Mouse (Mus musculus) brain, embryonic 14.5 days (tissue): ENCODE measurements at regions not wholly inside any gene's neighbourhood (a gene's known extent, or its start where the extent isn't known, plus 50 kb on each side); places are given as distances from the start of the nearest gene placed in this dataset.
A peak's percentile ranks its signal among the peaks of the same experiment; 100 is the strongest.

Experiments
- DNase-seq: peaks from one replicate; pipeline ENCODE4 v3.0.0-alpha.2; 2011; ENCODE audit warnings: low read depth
- CTCF ChIP-seq: fragments of 200-500 bp; IDR thresholded peaks from 2 replicates; pipeline ENCODE4 v1.5.1; 2012; ENCODE audit warnings: inconsistent platforms, mild to moderate bottlenecking, moderate library complexity, borderline replicate concordance; ENCODE audit not compliant: insufficient read depth, insufficient read length; ENCODE audit errors: extremely low read depth
- POLR2A ChIP-seq: fragments of 200-500 bp; IDR thresholded peaks from 2 replicates; pipeline ENCODE4 v1.6.1; 2012; ENCODE audit warnings: mild to moderate bottlenecking, inconsistent platforms, borderline replicate concordance; ENCODE audit not compliant: poor library complexity, insufficient read depth, insufficient read length, severe bottlenecking; ENCODE audit errors: extremely low read depth

DNA sequence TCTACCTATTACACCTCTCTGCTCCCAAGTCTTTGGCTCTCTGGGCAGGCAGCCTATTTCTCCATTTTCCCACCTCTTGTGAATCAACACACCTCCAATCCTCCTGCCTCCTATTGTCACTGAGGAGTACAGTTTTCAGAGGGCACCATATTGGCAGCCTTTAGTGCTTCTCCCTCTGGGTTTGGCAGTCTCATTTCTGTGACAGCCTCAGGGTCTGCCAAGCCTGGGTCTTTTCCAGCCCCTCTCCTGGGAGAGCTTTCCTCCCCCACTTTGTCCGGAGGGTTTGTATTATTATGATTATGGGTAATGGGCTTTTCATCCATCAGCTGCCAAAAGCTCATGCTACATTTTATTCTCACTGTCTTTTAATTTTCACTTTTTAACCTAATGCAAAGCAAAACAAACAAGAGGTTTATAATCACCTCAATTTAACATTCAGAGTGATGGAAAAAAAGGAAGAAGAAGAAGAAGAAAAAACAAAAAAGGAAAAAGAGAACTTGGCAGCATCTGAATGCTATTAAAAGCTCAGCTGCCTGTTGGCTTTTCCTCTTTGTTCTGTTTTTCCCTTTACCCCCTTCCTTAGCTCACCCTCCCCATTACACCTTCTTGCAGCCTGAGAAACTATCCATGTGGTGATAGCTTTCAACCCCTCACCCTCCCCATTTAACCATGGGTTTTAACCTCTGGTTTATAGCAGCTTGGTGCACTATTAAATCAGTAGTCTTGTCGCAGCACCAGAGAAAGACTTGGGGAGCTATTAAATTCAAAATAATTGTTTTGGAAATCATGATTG lies 790.5 kb upstream of the Cdh8 start:
- TF ChIP-seq POLR2A (no peak), CTCF (no peak)
- DNase-seq = peak; percentile 89

DNA sequence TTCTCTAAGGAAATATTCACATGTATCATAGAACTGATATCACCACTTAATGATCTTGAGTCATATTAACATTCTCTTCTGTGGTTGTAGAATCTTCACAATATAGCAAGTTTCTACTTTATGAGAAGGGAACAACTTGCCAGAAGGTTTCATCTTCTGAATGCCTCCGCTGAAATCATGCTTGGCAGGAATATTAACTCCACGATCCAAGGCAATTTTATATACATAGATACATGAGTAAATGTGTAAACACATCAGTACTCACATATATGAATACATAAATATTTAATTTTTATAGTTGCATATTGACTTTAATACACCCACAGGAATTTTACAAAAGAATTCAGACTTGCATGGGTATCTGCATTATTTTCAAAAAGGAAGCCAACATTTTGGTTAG lies 777.0 kb upstream of the Cdh8 start:
- DNase-seq = peak; percentile 47
- TF ChIP-seq POLR2A = no peak
- no peak for TF ChIP-seq CTCF

DNA sequence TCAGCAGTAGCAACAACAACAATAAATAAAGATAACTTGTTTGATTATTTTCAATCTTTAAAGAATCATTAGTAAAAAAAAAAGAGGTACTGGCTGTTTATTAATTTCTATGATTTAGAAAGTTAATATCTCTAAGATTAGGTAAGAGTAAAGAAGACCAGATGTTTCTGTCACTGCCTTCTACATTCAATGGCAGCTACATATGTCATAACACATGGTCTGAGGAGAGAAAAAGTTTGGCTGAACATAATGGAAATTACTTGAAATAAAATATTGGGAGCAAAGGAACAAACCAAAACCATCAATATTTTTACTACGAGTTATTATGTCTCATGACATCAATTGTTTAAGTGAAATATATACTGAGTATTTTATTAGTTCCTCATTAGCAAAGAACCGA lies 774.4 kb upstream of the Cdh8 start:
- no peak for DNase-seq
- no peak for TF ChIP-seq CTCF

DNA sequence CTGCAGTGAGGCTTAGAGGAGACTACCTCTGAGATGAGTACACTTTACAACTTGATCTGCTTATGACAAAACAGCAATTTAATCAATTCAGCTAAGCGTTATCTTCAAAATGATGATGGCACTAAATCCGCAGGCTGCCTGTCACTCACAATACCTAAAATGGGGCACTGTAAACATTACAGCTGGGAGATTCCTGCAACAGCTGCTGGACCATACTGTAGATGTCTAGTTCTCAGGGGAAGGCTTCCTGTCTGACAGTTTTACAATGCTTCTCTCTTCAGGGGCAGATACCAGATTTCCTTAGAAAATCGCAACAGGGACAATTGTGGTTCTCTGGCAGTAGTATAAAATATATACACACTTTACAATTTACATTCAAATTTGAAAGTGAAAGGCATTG lies 771.7 kb upstream of the Cdh8 start:
- TF ChIP-seq POLR2A (no peak), CTCF (no peak)
- peak; percentile 56 for DNase-seq

DNA sequence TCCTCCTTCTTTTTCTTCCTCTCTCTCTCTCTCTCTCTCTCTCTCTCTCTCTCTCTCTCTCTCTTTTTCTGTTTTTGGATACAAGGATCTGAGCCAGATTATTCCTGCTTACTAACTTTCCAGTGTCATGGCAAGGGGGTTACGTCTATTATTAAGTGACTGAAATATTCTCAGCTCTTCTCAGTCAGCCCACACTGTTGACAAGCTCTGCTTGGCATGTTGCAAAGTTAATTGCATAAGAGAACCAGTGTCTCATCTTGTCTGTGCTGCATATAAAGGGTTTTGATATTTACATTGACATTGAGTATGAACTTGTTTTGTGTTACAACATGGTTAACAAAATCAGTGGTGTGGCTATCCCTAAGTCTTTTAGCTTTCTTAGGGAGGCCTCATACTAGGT lies 760.2 kb upstream of the Cdh8 start:
- TF ChIP-seq CTCF (no peak), POLR2A (no peak)

DNA sequence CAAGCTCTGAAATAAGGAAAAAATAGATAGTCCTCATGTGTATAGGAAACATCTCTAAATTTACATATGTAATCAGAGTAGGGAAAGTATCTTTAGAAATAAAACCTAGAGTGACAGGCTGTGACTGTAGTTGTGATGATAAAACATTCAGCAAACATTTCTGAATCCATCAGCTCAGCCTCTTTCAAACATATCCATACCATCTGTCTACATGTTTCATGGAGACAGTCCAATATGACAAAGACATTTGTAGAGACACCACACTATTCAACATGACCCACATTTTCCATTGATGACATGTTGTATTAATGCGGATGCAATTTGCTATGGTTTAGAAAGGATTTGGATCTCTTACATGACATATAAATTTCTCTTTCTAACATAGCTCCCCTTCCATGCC lies 729.1 kb upstream of the Cdh8 start:
- TF ChIP-seq POLR2A (no peak), CTCF (no peak)

More for the DNA sequence above, 760.2 kb upstream of the Cdh8 start:
- no peak for DNase-seq

DNA sequence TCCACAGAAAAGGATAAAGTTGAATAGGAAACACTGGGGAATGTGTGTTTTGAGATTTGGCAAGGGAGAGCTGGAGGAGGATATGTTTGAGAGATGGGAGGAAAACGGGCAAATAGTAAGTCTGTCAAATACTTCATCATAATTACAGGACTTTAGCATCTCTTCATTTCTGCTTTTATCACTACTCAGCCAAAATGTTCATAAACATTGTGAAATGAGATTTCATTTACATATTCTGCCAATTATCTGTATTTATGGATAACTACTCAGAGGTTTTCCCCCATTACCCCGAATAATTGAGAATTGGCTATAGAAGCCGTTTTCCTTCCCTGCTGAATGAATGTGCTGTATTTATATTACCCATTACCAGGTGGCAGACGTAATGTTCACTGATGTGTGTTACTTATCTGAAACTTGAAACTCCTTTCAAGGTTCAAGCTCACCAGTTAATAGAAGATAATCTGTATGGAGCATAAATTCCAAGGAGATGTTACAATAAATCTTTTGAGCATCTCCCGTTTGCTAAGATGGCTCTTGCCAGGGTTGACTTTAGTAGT lies 727.9 kb upstream of the Cdh8 start:
- DNase-seq = peak; percentile 59
- TF ChIP-seq CTCF = no peak
- TF ChIP-seq POLR2A = no peak

More for the DNA sequence above, 729.1 kb upstream of the Cdh8 start:
- peak; percentile 64 for DNase-seq

DNA sequence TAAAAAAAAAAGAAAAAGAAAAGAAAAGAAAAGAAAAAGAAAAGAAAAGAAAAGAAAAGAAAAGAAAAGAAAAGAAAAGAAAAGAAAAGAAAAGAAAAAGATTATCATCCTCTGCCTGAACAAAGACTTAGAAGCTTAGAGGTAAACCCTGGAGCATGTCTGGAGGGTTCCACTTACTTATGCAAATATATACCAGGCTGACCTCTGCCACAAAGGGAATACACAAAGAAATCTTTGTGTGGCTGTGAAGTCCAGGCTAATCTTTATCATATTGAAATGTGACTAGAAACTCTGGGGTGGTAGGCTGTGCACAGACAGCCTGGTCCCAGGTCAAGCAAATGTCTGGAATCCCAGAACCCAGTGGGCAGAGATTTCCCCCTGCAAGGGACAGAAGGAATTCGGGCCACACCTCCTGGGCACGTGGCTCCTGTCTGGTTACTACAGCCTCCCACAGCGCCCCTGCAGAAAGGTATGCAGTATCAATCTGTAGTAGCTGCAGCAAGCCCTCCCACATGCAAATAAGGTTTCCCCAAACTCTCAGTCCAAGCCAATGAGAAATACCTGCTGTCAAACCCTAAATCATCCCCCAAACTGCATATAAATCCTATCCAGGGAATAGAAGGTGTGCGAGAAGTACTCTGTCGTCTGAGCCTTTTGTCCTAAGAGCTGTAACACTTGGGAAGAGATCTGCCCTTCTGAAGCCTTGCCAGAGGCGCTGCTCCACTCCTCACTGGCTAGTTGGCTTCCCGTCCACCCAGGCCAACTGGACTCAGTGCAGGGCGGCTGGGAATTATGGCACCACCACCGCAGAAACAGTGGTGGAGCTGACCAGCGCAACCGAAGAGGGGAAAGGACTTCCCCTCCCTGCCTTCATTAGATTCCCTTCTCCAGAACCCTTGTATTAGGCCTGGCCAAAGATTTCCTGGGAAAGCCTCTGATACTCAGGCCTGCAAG lies 688.4 kb upstream of the Cdh8 start:
- DNase-seq = peak; percentile 31
- no peak for TF ChIP-seq POLR2A
- TF ChIP-seq CTCF = no peak

DNA sequence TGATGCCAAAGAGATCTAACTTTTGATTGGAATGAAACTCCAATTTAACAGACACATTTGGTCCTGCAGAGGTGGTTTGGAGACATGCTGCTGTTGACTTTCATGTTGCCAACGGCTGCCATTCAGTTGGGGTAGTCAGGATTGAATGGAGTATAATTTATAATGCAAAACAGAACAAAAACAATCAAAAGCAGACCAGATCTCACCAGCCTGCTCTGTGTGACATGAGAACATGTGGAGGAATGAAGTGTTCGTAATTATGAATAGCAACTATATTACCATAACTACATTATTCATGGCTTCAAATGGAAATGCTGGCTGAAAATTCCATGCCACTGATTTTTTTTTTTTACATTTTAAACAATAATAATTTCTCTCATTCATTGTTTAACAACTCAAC lies 685.7 kb upstream of the Cdh8 start:
- TF ChIP-seq POLR2A = no peak
- no peak for TF ChIP-seq CTCF
- peak; percentile 66 for DNase-seq

DNA sequence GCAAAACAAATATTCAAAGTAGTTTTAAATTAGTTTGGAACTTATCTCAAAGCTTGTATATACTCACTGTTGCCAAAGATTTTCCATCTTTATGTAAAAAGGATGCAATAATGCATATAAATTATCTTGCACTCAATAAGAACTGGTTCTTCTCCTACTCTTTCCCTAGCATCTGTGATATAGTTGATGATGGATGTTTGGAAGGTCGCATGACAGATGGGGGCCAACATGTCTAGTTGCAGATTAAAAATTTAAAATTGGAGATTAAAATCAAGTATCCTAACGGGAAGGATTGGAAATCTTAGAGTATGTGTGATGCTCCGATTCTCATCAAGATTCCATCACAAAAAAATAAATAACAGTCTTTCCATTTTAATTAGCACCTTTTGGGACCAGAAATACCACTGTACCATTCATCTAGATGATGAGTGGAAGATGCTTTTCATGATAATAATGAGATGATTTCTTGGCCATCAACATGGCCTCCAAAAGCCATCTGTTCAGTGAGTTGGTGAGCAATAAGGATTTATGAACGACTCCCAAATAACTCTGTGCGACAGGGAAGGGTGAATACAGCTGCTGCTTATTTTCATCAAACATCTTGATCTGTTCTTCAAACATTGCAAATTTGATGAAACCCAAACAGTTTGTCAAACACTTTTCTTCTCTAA lies 655.9 kb upstream of the Cdh8 start:
- no peak for TF ChIP-seq POLR2A
- TF ChIP-seq CTCF = no peak
- DNase-seq = peak; percentile 71

DNA sequence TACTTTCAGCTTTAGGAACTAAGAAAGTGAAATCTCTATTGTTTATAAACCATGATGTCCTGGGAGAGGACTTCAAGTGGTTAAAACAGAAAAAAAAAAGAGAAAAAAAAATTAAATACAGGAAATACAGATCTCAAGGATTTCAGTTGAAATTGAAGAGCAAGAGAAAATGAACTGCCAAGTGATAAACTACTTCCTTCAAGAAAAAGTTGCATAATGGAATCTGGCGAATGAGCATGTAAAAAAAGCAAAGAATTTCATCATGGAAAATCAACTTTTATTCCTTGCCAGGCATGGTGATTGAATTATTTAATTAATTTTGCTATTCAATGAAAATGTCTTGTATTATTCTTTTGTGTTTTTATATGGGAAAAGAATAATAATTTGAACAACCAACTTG lies 653.5 kb upstream of the Cdh8 start:
- TF ChIP-seq CTCF (no peak), POLR2A (no peak)
- DNase-seq = no peak
